Mouse (Mus musculus) liver, embryonic 15.5 days (tissue): ENCODE measurements around the gene Abcd1. TPM values are rescaled to one million over a fixed set of nuclear protein-coding genes. Genes with fewer than 3 reads are reported as not detected.
A peak's percentile ranks its signal among the peaks of the same experiment; 100 is the strongest.

Experiments used
- ATAC-seq: fragments of 200-750 bp; cut with Nextera tagmentation; 2 replicates; pipeline ENCODE4 v1.8.0; 2017; ENCODE audit warnings: moderate number of reproducible peaks, mild to moderate bottlenecking, moderate library complexity; ENCODE audit not compliant: insufficient read depth
- H3K27ac ChIP-seq: fragments of 300-500 bp; sonication (generic); replicated peaks from 2 replicates; pipeline ENCODE4 v1.5.1; 2015; ENCODE audit warnings: mild to moderate bottlenecking, inconsistent platforms
- H3K27me3 ChIP-seq: fragments of 300-500 bp; sonication (generic); 2 replicates; pipeline ENCODE4 v1.6.1; 2015; ENCODE audit warnings: mild to moderate bottlenecking, inconsistent platforms
- H3K36me3 ChIP-seq: fragments of 300-500 bp; sonication (generic); replicated peaks from 2 replicates; pipeline ENCODE4 v1.6.1; 2015; ENCODE audit warnings: moderate library complexity, mild to moderate bottlenecking, inconsistent platforms
- H3K4me1 ChIP-seq: fragments of 300-500 bp; sonication (generic); replicated peaks from 2 replicates; pipeline ENCODE4 v1.6.1; 2015; ENCODE audit warnings: inconsistent platforms
- H3K4me2 ChIP-seq: fragments of 300-500 bp; sonication (generic); 2 replicates; pipeline ENCODE4 v1.6.1; 2015; ENCODE audit warnings: moderate library complexity, mild to moderate bottlenecking, inconsistent platforms
- H3K4me3 ChIP-seq: fragments of 300-500 bp; sonication (generic); replicated peaks from 2 replicates; pipeline ENCODE4 v1.5.1; 2015; ENCODE audit warnings: mild to moderate bottlenecking, inconsistent platforms
- H3K9ac ChIP-seq: fragments of 300-500 bp; sonication (generic); 2 replicates; pipeline ENCODE4 v1.6.1; 2015; ENCODE audit warnings: moderate library complexity, mild to moderate bottlenecking, inconsistent platforms
- H3K9me3 ChIP-seq: fragments of 300-500 bp; sonication (generic); replicated peaks from 2 replicates; pipeline ENCODE4 v1.6.1; 2016; ENCODE audit warnings: inconsistent platforms
- WGBS: fragments of 180-500 bp; shearing (Covaris S2); methylation state at CpG from one replicate; pipeline ENCODE4 v1.1.7; 2015; ENCODE audit warnings: mixed read lengths; ENCODE audit not compliant: insufficient replicate concordance; 5-methylcytosine and 5-hydroxymethylcytosine counted together
- polyA plus RNA-seq: library from polyadenylated mRNA; unstranded; fragments of >200 nt; fragmentation: Nextera tagmentation; extraction: Ambion mirVana; gene quantifications from 2 replicates; pipeline ENCODE4 v1.2.1, GENCODE M21; 2015

The Abcd1 gene
- 9.5 and 10.0 TPM in 2 replicates for polyA plus RNA-seq

DNA sequence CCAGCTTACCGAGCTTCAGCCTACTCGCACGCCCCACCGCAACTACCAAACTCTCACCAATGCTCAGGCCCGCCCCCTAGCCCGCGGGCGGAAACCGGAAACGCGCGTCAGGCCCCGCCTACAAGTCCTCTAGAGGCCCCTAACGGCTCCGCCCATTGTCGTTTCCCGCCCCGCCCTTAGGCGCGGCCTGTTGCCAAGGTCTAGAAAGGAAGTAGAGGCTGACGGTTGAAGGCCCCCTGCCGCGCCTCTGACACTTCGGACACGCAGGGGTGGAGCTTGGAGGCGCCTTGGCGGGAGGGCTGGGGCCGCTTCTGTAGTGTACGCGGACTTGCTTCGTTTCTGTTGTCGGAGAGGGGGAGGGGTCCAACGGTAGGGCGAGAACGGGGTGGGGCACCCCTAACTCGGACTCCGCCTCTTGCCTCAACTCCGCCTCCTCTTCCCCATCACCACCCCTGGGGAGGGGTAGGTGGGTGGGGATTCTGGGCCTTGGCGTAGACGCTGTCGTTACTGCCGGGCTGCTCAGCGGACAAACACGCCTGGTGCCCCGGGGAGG lies at the start of gene Abcd1, which contains the start of gene Bcap31:
Gene Abcd1, plus strand, starts transcription at position 489 of the 553 bp plus-strand sequence.
Gene Bcap31, minus strand, starts transcription at position 67 of the 553 bp plus-strand sequence.
- no peaks in the 10 kb centered on the region for H3K27me3 ChIP-seq
- H3K4me2 ChIP-seq: peak within 1 kb of the TSS; percentile 78
- peak within 1 kb of the TSS; percentile 67 for H3K4me3 ChIP-seq
- WGBS: 19% methylated on average over 45 of the region's 45 CpGs
- H3K36me3 ChIP-seq: peaks cover 7% of the 10 kb centered on the region; the same call in 1 of the 2 replicates
- peak within 1 kb of the TSS; percentile 94 for H3K27ac ChIP-seq
- H3K9ac ChIP-seq: peak within 1 kb of the TSS; percentile 66
- no peaks in the 10 kb centered on the region for H3K9me3 ChIP-seq
- H3K4me1 ChIP-seq: peaks cover 44% of the 10 kb centered on the region
- peak; percentile 90 for ATAC-seq

DNA sequence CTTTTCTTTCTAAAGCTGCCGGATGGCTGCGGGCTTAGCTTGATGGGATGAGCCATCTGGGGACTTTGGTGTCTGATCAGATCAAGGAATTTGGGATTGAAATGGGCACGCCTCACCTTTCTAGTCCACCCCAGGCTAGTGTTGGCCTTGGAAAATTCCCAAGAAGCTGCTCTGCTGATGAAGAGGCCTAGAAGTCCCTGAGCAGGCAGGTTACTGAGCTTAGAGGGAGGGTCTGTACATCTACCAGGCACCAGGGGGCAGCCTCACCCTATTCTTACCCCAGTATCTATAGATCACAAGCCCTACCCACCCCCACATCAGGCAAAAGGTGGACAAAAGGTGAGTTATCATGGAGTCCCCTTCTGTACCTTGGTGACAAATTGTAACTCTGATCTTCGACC lies 44.4 kb upstream of the Abcd1 start:
- Histone ChIP-seq H3K9me3 (no peaks in the 10 kb centered on the region), H3K4me2 (no peak overlapping the region), H3K4me3 (no peak overlapping the region), H3K9ac (no peak overlapping the region), H3K27ac (no peak overlapping the region), H3K4me1 (no peaks in the 10 kb centered on the region; the same call in 1 of the 2 replicates), H3K27me3 (peaks cover 45% of the 10 kb centered on the region), H3K36me3 (no peaks in the 10 kb centered on the region)
- ATAC-seq: no peak
- WGBS: 55% methylated on average over 4 of the region's 4 CpGs

DNA sequence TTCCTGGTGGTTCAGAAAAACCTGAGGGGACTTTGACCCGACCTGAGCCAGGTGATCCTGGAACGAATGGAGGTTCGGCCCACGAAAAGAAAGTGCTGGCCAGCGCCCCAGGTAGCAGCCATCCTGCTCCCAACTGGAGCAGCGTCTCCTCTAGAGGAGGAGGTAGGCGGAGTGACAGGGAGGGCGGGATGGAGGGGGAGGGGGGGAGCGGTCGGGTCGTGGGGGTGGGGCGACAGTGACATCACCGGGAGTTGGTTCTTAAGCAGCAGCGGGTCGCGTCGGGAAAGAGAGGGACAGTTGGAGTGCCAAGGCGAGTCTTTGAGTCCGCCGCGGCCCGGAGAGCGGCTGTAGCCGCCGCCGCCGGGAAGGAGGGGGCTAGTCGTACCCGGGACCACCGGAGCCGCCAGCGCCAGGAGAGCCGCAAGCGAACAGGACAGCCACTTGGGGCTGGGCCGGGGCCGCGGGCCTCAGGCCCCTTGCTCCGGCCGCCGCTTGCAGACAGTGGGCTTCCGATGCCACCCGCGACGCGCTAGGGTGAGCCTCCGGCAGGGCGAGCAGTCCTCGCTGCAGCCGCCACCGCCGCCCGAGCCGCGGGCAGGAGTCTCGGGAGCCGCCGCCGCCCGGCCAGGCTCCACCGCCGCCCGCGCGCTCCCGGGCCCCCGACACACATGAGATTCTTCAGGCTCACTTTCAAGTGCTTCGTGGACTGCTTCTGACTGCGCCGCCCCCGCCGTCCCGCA lies 43.3 kb upstream of the Abcd1 start, which contains the start of gene Slc6a8:
Gene Slc6a8, plus strand, starts transcription at position 272 of the 740 bp plus-strand sequence.
- Histone ChIP-seq H3K4me2 (peak within 1 kb of the TSS; percentile 70), H3K36me3 (no peaks in the 10 kb centered on the region), H3K4me3 (peak within 1 kb of the TSS; percentile 53), H3K27me3 (peaks cover 45% of the 10 kb centered on the region), H3K4me1 (no peaks in the 10 kb centered on the region; the same call in 1 of the 2 replicates), H3K9ac (peak within 1 kb of the TSS; percentile 21; the same call in 1 of the 2 replicates), H3K27ac (no peak within 1 kb of the TSS), H3K9me3 (no peaks in the 10 kb centered on the region)
- 16% methylated on average over 56 of the region's 72 CpGs for WGBS
- peak; percentile 44 for ATAC-seq

DNA sequence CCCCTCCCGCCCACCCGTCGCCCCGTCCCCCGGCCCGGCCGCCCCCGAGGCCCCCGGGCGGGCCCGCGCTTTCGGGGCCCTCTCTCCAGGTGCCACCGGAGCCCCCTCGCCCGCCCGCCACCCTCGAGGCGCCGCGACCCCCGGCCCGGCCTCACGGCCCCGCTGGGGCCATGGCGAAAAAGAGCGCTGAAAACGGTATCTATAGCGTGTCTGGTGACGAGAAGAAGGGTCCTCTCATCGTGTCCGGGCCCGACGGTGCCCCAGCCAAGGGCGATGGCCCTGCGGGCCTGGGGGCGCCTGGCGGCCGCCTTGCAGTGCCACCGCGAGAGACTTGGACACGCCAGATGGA lies 42.8 kb upstream of the Abcd1 start:
- Histone ChIP-seq H3K4me1 (no peaks in the 10 kb centered on the region; the same call in 1 of the 2 replicates), H3K27me3 (peaks cover 45% of the 10 kb centered on the region), H3K27ac (no peak overlapping the region), H3K4me2 (peak overlapping the region; percentile 70), H3K4me3 (peak overlapping the region; percentile 53), H3K36me3 (no peaks in the 10 kb centered on the region), H3K9ac (peak overlapping the region; percentile 21; the same call in 1 of the 2 replicates), H3K9me3 (no peaks in the 10 kb centered on the region)
- no peak for ATAC-seq
- WGBS: 17% methylated on average over 32 of the region's 42 CpGs

DNA sequence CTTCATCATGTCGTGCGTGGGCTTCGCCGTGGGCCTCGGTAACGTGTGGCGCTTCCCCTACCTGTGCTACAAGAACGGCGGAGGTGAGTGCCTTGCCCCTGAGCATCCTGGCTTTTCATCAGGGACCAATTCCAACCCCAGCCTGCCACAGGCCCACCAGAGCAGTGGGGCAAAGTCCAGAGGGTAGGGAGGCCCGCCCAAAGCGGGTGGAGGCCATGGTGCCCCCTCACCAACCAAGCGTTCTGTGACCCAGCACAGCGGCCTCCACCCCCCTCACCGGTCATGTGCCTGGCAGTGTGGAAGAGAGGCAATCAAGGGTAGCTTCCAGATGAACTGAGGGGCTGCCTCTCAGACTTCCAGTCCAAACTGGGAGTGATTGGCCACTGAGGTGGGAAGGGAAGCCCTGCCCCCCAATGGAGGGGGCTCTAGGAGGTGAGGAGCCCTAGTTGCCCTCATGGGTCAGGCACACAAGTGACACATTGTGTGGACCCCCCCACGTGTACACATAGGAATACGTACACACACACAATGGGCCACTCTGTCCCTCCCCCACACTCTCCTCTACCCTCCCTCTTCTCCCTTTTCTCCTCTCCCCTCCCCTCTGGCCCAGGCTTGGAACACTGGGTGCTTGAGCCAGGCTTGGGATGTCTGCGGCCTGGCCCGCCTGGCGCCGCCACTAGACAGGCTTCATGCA lies 42.3 kb upstream of the Abcd1 start:
- Histone ChIP-seq H3K4me2 (peak overlapping the region; percentile 70), H3K27me3 (peaks cover 45% of the 10 kb centered on the region), H3K4me3 (peak overlapping the region; percentile 53), H3K9me3 (no peaks in the 10 kb centered on the region), H3K36me3 (no peaks in the 10 kb centered on the region), H3K27ac (no peak overlapping the region), H3K9ac (peak overlapping the region; percentile 21; the same call in 1 of the 2 replicates), H3K4me1 (no peaks in the 10 kb centered on the region; the same call in 1 of the 2 replicates)
- no peak for ATAC-seq
- 45% methylated on average over 20 of the region's 20 CpGs for WGBS

DNA sequence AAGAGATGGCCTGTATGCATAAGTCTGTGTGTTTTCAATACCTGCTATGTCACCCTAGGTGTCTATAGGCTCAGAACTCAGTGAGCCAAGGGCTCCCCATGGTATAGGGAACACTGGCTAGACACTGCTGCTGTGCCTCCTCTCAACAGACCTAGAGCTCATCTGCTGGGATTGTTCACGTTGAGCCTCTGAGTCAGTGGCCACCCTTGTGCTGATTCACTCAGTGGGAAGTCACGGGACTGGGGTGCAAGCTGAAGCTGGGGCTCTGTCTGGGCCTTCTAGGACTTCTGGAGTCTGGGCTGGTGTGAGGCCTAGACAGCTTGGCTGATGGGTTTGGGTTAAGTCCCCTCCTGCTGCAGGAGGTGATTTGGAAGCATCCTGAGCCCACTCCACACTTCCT lies 41.2 kb upstream of the Abcd1 start:
- WGBS: 46% methylated on average over 2 of the region's 2 CpGs
- Histone ChIP-seq H3K9ac (no peak overlapping the region), H3K9me3 (no peaks in the 10 kb centered on the region), H3K27me3 (peaks cover 45% of the 10 kb centered on the region), H3K36me3 (no peaks in the 10 kb centered on the region), H3K4me3 (no peak overlapping the region), H3K4me2 (no peak overlapping the region), H3K27ac (no peak overlapping the region), H3K4me1 (no peaks in the 10 kb centered on the region; the same call in 1 of the 2 replicates)
- no peak for ATAC-seq

DNA sequence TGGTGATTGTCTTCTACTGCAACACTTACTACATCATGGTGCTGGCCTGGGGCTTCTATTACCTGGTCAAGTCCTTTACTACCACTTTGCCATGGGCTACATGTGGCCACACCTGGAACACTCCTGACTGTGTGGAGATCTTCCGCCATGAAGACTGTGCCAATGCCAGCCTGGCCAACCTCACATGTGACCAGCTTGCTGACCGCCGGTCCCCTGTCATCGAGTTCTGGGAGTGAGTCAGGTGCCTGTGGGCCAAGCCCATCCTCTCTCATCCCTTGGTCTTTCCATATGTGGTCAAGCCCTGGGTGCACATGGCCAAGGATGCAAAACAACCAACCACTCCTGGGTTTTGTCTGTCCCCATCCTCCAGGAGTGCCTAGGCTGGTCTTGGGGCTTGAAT lies 39.7 kb upstream of the Abcd1 start:
- WGBS: 68% methylated on average over 4 of the region's 4 CpGs
- Histone ChIP-seq H3K36me3 (no peaks in the 10 kb centered on the region), H3K4me1 (no peaks in the 10 kb centered on the region; the same call in 1 of the 2 replicates), H3K4me3 (no peak overlapping the region), H3K9ac (no peak overlapping the region), H3K4me2 (no peak overlapping the region), H3K27me3 (peaks cover 45% of the 10 kb centered on the region), H3K27ac (no peak overlapping the region), H3K9me3 (no peaks in the 10 kb centered on the region)
- ATAC-seq: no peak

DNA sequence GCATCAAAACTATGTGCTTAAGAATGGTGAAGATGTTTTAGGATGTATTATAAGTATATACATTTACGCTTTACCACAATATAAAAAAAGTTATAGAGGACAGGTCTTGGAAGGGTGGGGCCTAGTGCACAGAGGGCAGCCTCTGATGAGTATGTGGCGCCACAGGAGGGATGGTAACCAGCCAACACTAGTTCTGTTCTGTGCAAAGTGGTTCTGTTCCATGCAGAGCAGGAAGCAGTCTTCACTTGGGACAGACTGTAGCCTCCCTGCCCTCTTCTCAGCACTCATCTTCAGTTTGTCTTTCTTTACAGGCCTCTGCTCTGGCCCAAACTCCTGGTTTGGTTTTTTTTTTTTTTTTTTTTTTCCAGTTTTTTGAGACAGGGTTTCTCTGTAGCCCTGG lies 32.2 kb upstream of the Abcd1 start:
- peaks cover 30% of the 10 kb centered on the region for H3K36me3 ChIP-seq
- H3K27me3 ChIP-seq: no peaks in the 10 kb centered on the region
- H3K4me3 ChIP-seq: no peak overlapping the region
- no peak overlapping the region for H3K4me2 ChIP-seq
- ATAC-seq: no peak
- H3K4me1 ChIP-seq: no peaks in the 10 kb centered on the region
- H3K9ac ChIP-seq: no peak overlapping the region
- 64% methylated on average over 2 of the region's 2 CpGs for WGBS
- H3K27ac ChIP-seq: no peak overlapping the region
- no peaks in the 10 kb centered on the region for H3K9me3 ChIP-seq

DNA sequence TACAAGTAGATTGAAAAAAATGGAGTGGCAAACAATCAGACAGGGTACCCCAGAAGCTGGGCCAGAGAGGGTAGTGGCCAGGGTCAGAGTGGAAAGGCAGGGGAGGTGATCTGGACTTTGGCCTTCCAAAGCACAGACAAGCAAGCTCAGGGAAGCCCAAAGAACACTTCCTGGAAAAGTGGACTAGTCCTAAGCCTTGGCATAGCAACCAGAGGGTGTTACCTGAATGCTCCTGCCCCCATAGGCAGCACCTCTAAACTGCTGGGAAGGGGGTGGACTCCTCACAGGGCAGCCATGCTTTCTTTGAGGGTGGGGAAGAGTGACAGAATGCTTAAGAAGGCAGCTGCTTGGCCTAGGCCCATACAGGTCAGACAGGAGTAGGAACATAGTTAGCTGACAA lies 31.4 kb upstream of the Abcd1 start:
- no peaks in the 10 kb centered on the region for H3K9me3 ChIP-seq
- peaks cover 30% of the 10 kb centered on the region for H3K36me3 ChIP-seq
- H3K27ac ChIP-seq: no peak overlapping the region
- H3K9ac ChIP-seq: no peak overlapping the region
- H3K4me1 ChIP-seq: no peaks in the 10 kb centered on the region
- no peak overlapping the region for H3K4me2 ChIP-seq
- no peaks in the 10 kb centered on the region for H3K27me3 ChIP-seq
- no peak for ATAC-seq
- no peak overlapping the region for H3K4me3 ChIP-seq

DNA sequence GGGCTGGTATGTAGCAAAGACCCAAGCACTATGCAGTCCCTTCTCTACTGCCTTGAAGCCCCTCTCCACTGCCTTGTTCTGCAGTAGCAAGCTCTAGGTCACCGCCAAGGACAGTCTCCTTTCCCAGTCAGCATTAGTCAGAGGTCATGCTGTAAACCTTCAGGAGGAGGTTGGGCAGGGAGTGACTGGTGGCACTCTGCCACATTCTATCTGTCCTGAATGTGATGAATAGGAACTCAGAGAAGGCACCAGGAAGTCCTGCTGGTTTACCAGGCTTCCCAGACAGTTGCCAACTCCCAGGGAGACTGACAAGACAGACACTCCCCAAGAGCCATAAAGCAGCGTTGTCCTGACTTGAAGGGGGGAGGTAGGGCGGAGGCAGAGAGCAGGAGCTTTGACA lies 30.8 kb upstream of the Abcd1 start:
- Histone ChIP-seq H3K9me3 (no peaks in the 10 kb centered on the region), H3K27me3 (no peaks in the 10 kb centered on the region), H3K27ac (no peak overlapping the region), H3K36me3 (peaks cover 33% of the 10 kb centered on the region), H3K4me2 (no peak overlapping the region), H3K4me3 (no peak overlapping the region), H3K9ac (no peak overlapping the region), H3K4me1 (no peaks in the 10 kb centered on the region)
- 61% methylated on average over 3 of the region's 3 CpGs for WGBS
- ATAC-seq: no peak
